Mouse (Mus musculus) neural tube, embryonic 11.5 days (tissue): ENCODE measurements around the gene Marc1. TPM values are rescaled to one million over a fixed set of nuclear protein-coding genes. Genes with fewer than 3 reads are reported as not detected.

Source experiments
- ATAC-seq: fragments of 200-750 bp; cut with Nextera tagmentation; 2 replicates; pipeline ENCODE4 v1.8.0; 2017; ENCODE audit warnings: moderate number of reproducible peaks, mild to moderate bottlenecking, moderate TSS enrichment, moderate library complexity; ENCODE audit not compliant: insufficient read depth, low FRiP score, low TSS enrichment
- DNase-seq: peaks from one replicate; pipeline ENCODE4 v3.0.0-alpha.2; 2015; ENCODE audit warnings: low spot score
- H3K27ac ChIP-seq: fragments of 300-500 bp; sonication (generic); 2 replicates; pipeline ENCODE4 v1.5.1; 2014; ENCODE audit warnings: low read depth, mild to moderate bottlenecking, low read length
- H3K27me3 ChIP-seq: fragments of 300-500 bp; sonication (generic); 2 replicates; pipeline ENCODE4 v1.6.1; 2014; ENCODE audit warnings: mild to moderate bottlenecking, low read length, mixed read lengths; ENCODE audit not compliant: control insufficient read depth, insufficient read depth
- H3K36me3 ChIP-seq: fragments of 300-500 bp; sonication (generic); 2 replicates; pipeline ENCODE4 v1.6.1; 2014; ENCODE audit warnings: mild to moderate bottlenecking, low read length, moderate library complexity, mixed read lengths; ENCODE audit not compliant: control insufficient read depth, insufficient read depth
- H3K4me1 ChIP-seq: fragments of 300-500 bp; sonication (generic); 2 replicates; pipeline ENCODE4 v1.6.1; 2014; ENCODE audit warnings: low read length, mixed read lengths; ENCODE audit not compliant: control insufficient read depth, insufficient read depth
- H3K4me2 ChIP-seq: fragments of 300-500 bp; sonication (generic); 2 replicates; pipeline ENCODE4 v1.6.1; 2014; ENCODE audit warnings: low read depth, mild to moderate bottlenecking, moderate library complexity
- H3K4me3 ChIP-seq: fragments of 300-500 bp; sonication (generic); 2 replicates; pipeline ENCODE4 v1.5.1; 2014; ENCODE audit warnings: low read depth, low read length
- H3K9ac ChIP-seq: fragments of 300-500 bp; sonication (generic); 2 replicates; pipeline ENCODE4 v1.6.1; 2014; ENCODE audit warnings: mild to moderate bottlenecking, low read length
- H3K9me3 ChIP-seq: fragments of 300-500 bp; sonication (generic); 2 replicates; pipeline ENCODE4 v1.6.1; 2016; ENCODE audit warnings: low read length; ENCODE audit not compliant: control insufficient read depth
- WGBS: fragments of 180-500 bp; shearing (Covaris S2); extraction: QIAGEN DNeasy Blood & Tissue Kit; methylation state at CpG from one replicate; pipeline ENCODE4 v1.1.7; 2014; 5-methylcytosine and 5-hydroxymethylcytosine counted together
- polyA plus RNA-seq: library from polyadenylated mRNA; unstranded; fragments of >200 nt; fragmentation: Nextera tagmentation; extraction: Ambion mirVana; gene quantifications from 2 replicates; pipeline ENCODE4 v1.2.1, GENCODE M21; 2014

Marc1 gene
- polyA plus RNA-seq, 1 experiment from 2014 or later, result 0.73 TPM

- Histone ChIP-seq H3K27me3 (peaks cover 8% of the 10 kb centered on the region), H3K4me2 (no peak overlapping the region), H3K27ac (no peak overlapping the region), H3K9me3 (no peaks in the 10 kb centered on the region), H3K4me3 (no peak overlapping the region), H3K4me1 (peaks cover 4% of the 10 kb centered on the region), H3K36me3 (no peaks in the 10 kb centered on the region), H3K9ac (no peak overlapping the region)
- ATAC-seq (no peak), DNase-seq (no peak)
- 74% methylated on average over 15 of the region's 15 CpGs for WGBS
Observed at GRCm38 (mm10) chr1:184807627-184808417, 3.3 kb downstream of the Marc1 start.

GRCm38 (mm10) chr1:184807123-184807522 lies 4.0 kb downstream of the Marc1 start:
- 88% methylated on average over 7 of the region's 7 CpGs for WGBS
- DNase-seq, result no peak
- Histone ChIP-seq H3K4me3 (no peak overlapping the region), H3K9ac (no peak overlapping the region), H3K4me2 (no peak overlapping the region), H3K27me3 (peaks cover 8% of the 10 kb centered on the region), H3K4me1 (peaks cover 4% of the 10 kb centered on the region), H3K36me3 (no peaks in the 10 kb centered on the region), H3K9me3 (no peaks in the 10 kb centered on the region), H3K27ac (no peak overlapping the region)
- ATAC-seq, result no peak

GRCm38 (mm10) chr1:184805749-184806148 lies 5.4 kb downstream of the Marc1 start:
- no peak overlapping the region for H3K4me3 ChIP-seq
- H3K4me1 ChIP-seq, result peaks cover 1% of the 10 kb centered on the region
- WGBS, result 91% methylated on average over 4 of the region's 4 CpGs
- H3K36me3 ChIP-seq, result no peaks in the 10 kb centered on the region
- ATAC-seq, result no peak
- peaks cover 4% of the 10 kb centered on the region for H3K27me3 ChIP-seq
- no peaks in the 10 kb centered on the region for H3K9me3 ChIP-seq
- no peak for DNase-seq
- H3K27ac ChIP-seq, result no peak overlapping the region
- H3K4me2 ChIP-seq, result no peak overlapping the region
- H3K9ac ChIP-seq, result no peak overlapping the region

GRCm38 (mm10) chr1:184793163-184793876 lies 17.8 kb downstream of the Marc1 start:
- H3K4me2 ChIP-seq, result 0 out of 2 replicates have a peak overlapping the region, but pooled peaks have one; percentile 9
- no peak overlapping the region for H3K9ac ChIP-seq
- H3K4me1 ChIP-seq, result no peaks in the 10 kb centered on the region; the same call in 1 of the 2 replicates

GRCm38 (mm10) chr1:184791109-184791508 lies 20.0 kb downstream of the Marc1 start:
- Histone ChIP-seq H3K9me3 (no peaks in the 10 kb centered on the region), H3K9ac (no peak overlapping the region), H3K4me1 (no peaks in the 10 kb centered on the region; the same call in 1 of the 2 replicates), H3K4me3 (no peak overlapping the region), H3K36me3 (no peaks in the 10 kb centered on the region), H3K27ac (no peak overlapping the region), H3K27me3 (no peaks in the 10 kb centered on the region), H3K4me2 (no peak overlapping the region)
- WGBS, result 8% methylated on average over 2 of the region's 2 CpGs
- ATAC-seq (no peak), DNase-seq (peak; percentile 31)

More at GRCm38 (mm10) chr1:184793163-184793876, 17.8 kb downstream of the Marc1 start:
- no peaks in the 10 kb centered on the region for H3K36me3 ChIP-seq
- no peaks in the 10 kb centered on the region for H3K9me3 ChIP-seq
- H3K27me3 ChIP-seq, result no peaks in the 10 kb centered on the region
- H3K27ac ChIP-seq, result no peak overlapping the region
- ATAC-seq, result peak; percentile 72; the same call in 1 of the 2 replicates
- DNase-seq, result peak; percentile 57
- WGBS, result 16% methylated on average over 27 of the region's 27 CpGs
- H3K4me3 ChIP-seq, result no peak overlapping the region

GRCm38 (mm10) chr1:184786376-184787151 lies 24.5 kb downstream of the Marc1 start:
- no peaks in the 10 kb centered on the region for H3K4me1 ChIP-seq
- no peak overlapping the region for H3K9ac ChIP-seq
- 69% methylated on average over 13 of the region's 13 CpGs for WGBS
- H3K27me3 ChIP-seq, result no peaks in the 10 kb centered on the region
- no peak for DNase-seq
- H3K4me2 ChIP-seq, result no peak overlapping the region
- no peaks in the 10 kb centered on the region for H3K36me3 ChIP-seq
- H3K27ac ChIP-seq, result no peak overlapping the region
- no peak overlapping the region for H3K4me3 ChIP-seq
- ATAC-seq, result no peak
- no peaks in the 10 kb centered on the region for H3K9me3 ChIP-seq

- no peaks in the 10 kb centered on the region for H3K9me3 ChIP-seq
- no peak overlapping the region for H3K9ac ChIP-seq
- no peaks in the 10 kb centered on the region for H3K27me3 ChIP-seq
- no peaks in the 10 kb centered on the region for H3K36me3 ChIP-seq
- no peak for DNase-seq
- H3K4me3 ChIP-seq, result no peak overlapping the region
- 74% methylated on average over 4 of the region's 4 CpGs for WGBS
- no peaks in the 10 kb centered on the region for H3K4me1 ChIP-seq
- no peak overlapping the region for H3K27ac ChIP-seq
- no peak overlapping the region for H3K4me2 ChIP-seq
- no peak for ATAC-seq
Observed at GRCm38 (mm10) chr1:184783641-184784040, 27.5 kb downstream of the Marc1 start.

GRCm38 (mm10) chr1:184782161-184782513 lies 29.0 kb downstream of the Marc1 start:
- H3K4me3 ChIP-seq, result no peak overlapping the region
- H3K4me1 ChIP-seq, result no peaks in the 10 kb centered on the region
- WGBS, result 66% methylated on average over 14 of the region's 14 CpGs
- no peak for ATAC-seq
- H3K36me3 ChIP-seq, result no peaks in the 10 kb centered on the region
- no peaks in the 10 kb centered on the region for H3K9me3 ChIP-seq
- H3K27me3 ChIP-seq, result no peaks in the 10 kb centered on the region
- H3K9ac ChIP-seq, result no peak overlapping the region
- no peak overlapping the region for H3K27ac ChIP-seq
- H3K4me2 ChIP-seq, result no peak overlapping the region
- DNase-seq, result no peak
